Mouse (Mus musculus): Measurements from ENCODE around the gene Dnah10. TPM values are rescaled to one million over a fixed set of nuclear protein-coding genes. Genes with fewer than 3 reads are reported as not detected.

Dnah10 gene
- polyA plus RNA-seq, 1 experiment from 2014 or later, result 0.11 TPM

DNA sequence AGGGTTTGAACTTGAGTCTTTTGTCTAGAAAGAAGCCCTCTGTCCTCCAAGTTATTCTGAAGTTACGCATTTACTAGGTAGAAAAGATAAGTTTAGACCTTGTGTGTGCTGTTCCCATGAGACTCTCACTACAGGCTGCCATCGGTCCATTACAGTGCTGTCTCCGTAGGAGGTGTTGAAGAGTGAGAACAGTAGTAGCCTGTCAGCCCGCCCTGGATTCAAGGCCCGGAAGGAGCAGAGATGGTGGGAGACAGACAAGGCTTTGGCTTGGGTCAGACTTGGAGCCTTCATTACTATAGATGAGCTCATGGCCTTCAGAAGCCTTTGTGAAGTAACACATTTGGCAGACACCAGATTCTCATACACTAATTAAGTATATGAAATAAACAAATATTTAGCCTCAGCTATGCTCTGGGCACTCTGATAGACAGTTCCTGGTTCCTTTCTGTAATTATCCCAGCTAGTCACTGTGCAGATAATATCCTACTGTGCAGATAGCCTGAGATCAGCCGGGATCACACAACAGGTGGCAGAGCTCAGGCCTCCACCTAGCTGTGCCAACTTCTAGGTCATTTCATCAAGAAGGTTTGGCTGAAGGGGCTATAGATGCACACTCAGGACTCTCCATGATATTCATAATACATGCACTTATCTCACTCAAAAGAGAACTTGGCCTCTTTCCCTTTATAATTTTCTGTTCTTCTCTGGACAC is 149.2 kb downstream of the Dnah10 start:
- H3K27ac ChIP-seq (replicated peaks), result no peak overlapping the region
- WGBS, result 88% methylated on average over 6 of the region's 6 CpGs
- peaks cover 26% of the 10 kb centered on the region for H3K4me1 ChIP-seq
- H3K27me3 ChIP-seq, result no peaks in the 10 kb centered on the region
- H3K4me3 ChIP-seq, result no peak overlapping the region
- no peak overlapping the region for H3K4me2 ChIP-seq (replicated peaks)
- H3K36me3 ChIP-seq, result peaks cover 7% of the 10 kb centered on the region; the same call in 1 of the 2 replicates
- ATAC-seq (replicated peaks), result no peak
- no peak overlapping the region for H3K9ac ChIP-seq (replicated peaks)
- no peaks in the 10 kb centered on the region for H3K9me3 ChIP-seq

DNA sequence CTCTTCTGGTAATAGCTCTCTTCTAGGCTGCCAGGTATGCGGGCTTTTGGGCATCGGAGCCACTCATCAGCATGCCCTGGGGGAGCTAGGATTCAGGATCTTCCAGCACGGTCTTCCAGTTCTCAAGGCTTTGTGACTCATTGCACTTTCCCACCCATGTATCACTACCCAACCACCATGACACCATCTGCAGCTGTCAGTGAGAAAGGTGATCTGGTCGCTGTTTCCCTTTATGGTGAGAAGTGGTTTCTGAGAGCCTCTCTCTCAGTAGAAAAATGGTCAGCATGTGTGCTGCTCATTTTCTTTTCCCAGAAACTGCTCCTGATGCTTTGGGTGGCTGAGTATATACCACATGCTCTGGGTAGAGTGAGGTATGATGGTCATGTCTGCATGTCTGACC is 154.4 kb downstream of the Dnah10 start:
- Histone ChIP-seq H3K4me2 (replicated peaks) (no peak overlapping the region), H3K9me3 (no peaks in the 10 kb centered on the region), H3K9ac (replicated peaks) (no peak overlapping the region), H3K36me3 (peaks cover 7% of the 10 kb centered on the region; the same call in 1 of the 2 replicates), H3K27me3 (no peaks in the 10 kb centered on the region), H3K4me1 (peaks cover 12% of the 10 kb centered on the region), H3K27ac (replicated peaks) (no peak overlapping the region), H3K4me3 (no peak overlapping the region)
- no peak for ATAC-seq (replicated peaks)
- WGBS, result 90% methylated on average over 4 of the region's 4 CpGs

DNA sequence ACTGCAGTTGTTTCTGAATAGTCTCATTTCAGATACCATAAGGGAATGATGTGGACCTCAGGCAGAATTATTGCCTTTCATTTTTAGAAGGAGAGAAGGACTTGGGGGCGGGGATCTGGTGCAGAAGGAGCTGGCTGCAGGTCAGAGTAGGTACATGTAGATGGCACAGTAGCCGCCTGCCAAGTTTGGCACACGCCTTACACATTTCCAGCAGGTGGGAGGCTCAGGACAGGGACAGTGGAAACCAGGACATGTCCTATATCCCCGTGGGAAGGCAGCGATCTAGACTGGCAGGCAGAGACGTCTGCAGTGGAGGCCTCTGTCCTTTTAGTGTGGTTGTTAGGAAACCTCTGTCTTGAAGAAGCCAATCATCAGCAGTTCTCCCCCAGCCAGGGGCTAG is 154.9 kb downstream of the Dnah10 start:
- H3K4me1 ChIP-seq, result peaks cover 13% of the 10 kb centered on the region
- no peak overlapping the region for H3K9ac ChIP-seq (replicated peaks)
- ATAC-seq (replicated peaks), result no peak
- WGBS, result 92% methylated on average over 6 of the region's 6 CpGs
- no peak overlapping the region for H3K4me3 ChIP-seq
- H3K27ac ChIP-seq (replicated peaks), result no peak overlapping the region
- H3K36me3 ChIP-seq, result peaks cover 10% of the 10 kb centered on the region
- no peak overlapping the region for H3K4me2 ChIP-seq (replicated peaks)
- H3K9me3 ChIP-seq, result no peaks in the 10 kb centered on the region
- H3K27me3 ChIP-seq, result no peaks in the 10 kb centered on the region

DNA sequence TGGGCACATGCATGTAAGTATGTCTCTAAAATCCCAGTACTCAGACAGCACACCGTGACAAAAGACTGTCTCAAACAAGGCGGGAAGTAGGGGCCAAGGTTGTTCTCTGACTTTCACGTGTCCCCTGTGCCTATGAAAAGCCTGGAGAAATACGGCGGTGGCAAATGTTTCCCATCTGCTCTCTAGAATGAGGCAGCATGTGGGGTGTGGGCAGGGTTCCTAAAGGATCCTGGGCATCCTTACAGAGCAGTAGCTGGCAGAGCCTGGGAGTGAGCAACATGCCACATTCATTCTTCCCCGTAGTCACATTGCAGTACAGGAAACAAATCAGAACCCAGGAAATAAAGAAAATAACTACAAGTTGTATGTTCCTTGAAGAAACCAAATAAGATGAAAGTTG is 159.0 kb downstream of the Dnah10 start:
- Histone ChIP-seq H3K9me3 (no peaks in the 10 kb centered on the region), H3K36me3 (peaks cover 39% of the 10 kb centered on the region), H3K27me3 (no peaks in the 10 kb centered on the region), H3K4me2 (replicated peaks) (no peak overlapping the region), H3K27ac (replicated peaks) (peak overlapping the region; percentile 73), H3K4me1 (peaks cover 13% of the 10 kb centered on the region), H3K4me3 (no peak overlapping the region), H3K9ac (replicated peaks) (no peak overlapping the region)
- peak; percentile 74 for ATAC-seq (replicated peaks)
- WGBS, result 56% methylated on average over 6 of the region's 6 CpGs

Other genes with a start within 250 kb of the Dnah10 start
- gene Rilpl2, start 246.7 kb upstream of the Dnah10 start, polyA plus RNA-seq (2015; fragmentation: Nextera tagmentation; extraction: Ambion mirVana), result 26.3 and 27.8 TPM in 2 replicates
- gene Snrnp35, start 242.0 kb upstream of the Dnah10 start, polyA plus RNA-seq (2015; fragmentation: Nextera tagmentation; extraction: Ambion mirVana), result 24.9 and 26.0 TPM in 2 replicates
- 11.6 and 12.8 TPM in 2 replicates for gene Rilpl1, start 193.7 kb upstream of the Dnah10 start, polyA plus RNA-seq (2015; fragmentation: Nextera tagmentation; extraction: Ambion mirVana)
- 372 and 377 TPM in 2 replicates for gene Tmed2, start 184.4 kb upstream of the Dnah10 start, polyA plus RNA-seq (2015; fragmentation: Nextera tagmentation; extraction: Ambion mirVana)
- 28.2 and 28.8 TPM in 2 replicates for gene Ddx55, start 172.2 kb upstream of the Dnah10 start, polyA plus RNA-seq (2015; fragmentation: Nextera tagmentation; extraction: Ambion mirVana)
- gene Eif2b1, start 146.0 kb upstream of the Dnah10 start, polyA plus RNA-seq (2015; fragmentation: Nextera tagmentation; extraction: Ambion mirVana), result 70.3 and 70.5 TPM in 2 replicates
- gene Gtf2h3, start 145.9 kb upstream of the Dnah10 start, polyA plus RNA-seq (2015; fragmentation: Nextera tagmentation; extraction: Ambion mirVana), result 52.6 and 57.3 TPM in 2 replicates
- gene Atp6v0a2, start 96.5 kb upstream of the Dnah10 start, polyA plus RNA-seq (2015; fragmentation: Nextera tagmentation; extraction: Ambion mirVana), result 47.6 and 48.5 TPM in 2 replicates
- gene Ccdc92, start 137.3 kb downstream of the Dnah10 start, polyA plus RNA-seq (2015; fragmentation: Nextera tagmentation; extraction: Ambion mirVana), result 31.3 and 33.3 TPM in 2 replicates
- 122 and 129 TPM in 2 replicates for gene Zfp664, start 137.6 kb downstream of the Dnah10 start, polyA plus RNA-seq (2015; fragmentation: Nextera tagmentation; extraction: Ambion mirVana)